Mouse (Mus musculus) right cerebral cortex, postnatal 14 days (tissue): ENCODE results near the gene Slc22a3.

Experiments used
- DNase-seq: peaks from one replicate; pipeline ENCODE4 v3.0.0; 2022

The Slc22a3 gene

GRCm38 (mm10) chr17:12396163-12396677, 111.3 kb downstream of the Slc22a3 start:
- DNase-seq = no peak

- no peak for DNase-seq
Observed at GRCm38 (mm10) chr17:12388239-12388638, 119.3 kb downstream of the Slc22a3 start.

- no peak for DNase-seq
Observed at GRCm38 (mm10) chr17:12387781-12388180, 119.7 kb downstream of the Slc22a3 start.

DNA sequence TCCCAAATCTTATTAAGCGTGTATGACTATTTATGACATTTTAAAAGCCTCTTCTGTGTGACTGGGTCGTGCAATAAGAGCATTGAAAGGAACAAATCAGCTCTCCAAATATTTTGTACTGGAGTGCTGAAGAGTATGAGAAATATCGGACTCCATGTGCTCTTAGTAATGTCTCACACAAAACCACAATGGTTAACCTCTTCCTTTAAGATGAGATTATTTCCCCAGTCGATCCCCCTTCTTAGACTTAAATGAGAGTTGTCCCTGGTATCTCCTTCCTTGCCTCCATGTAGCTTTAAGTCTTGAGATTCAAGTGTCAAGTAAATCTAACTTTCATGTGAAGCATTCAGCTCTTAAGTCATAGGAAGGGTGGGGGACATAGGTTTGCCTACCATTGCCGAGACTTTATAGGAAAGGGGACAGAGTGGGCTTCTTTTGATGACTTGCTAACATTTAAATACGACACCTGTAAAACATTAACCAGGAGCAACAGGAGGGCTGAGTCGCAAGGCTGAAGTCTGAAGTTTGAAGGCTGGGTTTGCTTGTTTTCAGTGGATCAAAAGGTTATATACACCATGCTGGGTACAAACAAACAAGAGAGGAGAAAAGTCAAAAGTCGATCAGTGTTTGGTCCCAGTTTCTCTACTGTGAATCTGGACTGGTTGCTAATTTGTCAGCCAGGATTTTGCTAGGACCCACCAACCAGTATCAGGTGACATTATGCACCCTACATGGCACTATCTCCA, 122.3 kb downstream of the Slc22a3 start:
- DNase-seq = no peak

GRCm38 (mm10) chr17:12382531-12382930, 125.0 kb downstream of the Slc22a3 start:
- no peak for DNase-seq

DNA sequence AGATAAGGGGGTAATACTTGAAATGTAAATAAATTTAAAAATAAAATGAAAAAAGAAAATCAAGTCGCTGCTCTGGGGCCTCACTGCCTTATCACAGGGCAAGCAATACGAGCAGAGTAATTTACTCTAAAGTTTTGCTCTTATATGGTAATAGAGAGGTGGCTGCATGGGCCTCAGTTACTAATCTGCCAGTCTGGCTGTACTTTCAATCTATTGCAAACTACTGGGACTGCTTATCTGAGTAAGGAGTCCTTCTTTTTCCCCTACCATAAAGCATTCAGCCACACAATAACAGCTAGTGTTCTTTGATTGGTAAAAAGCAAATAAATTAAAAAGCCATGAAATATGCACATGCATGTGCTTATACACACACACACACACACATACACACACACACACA, 125.9 kb downstream of the Slc22a3 start:
- DNase-seq = no peak

GRCm38 (mm10) chr17:12380287-12380686, 127.2 kb downstream of the Slc22a3 start:
- no peak for DNase-seq

DNA sequence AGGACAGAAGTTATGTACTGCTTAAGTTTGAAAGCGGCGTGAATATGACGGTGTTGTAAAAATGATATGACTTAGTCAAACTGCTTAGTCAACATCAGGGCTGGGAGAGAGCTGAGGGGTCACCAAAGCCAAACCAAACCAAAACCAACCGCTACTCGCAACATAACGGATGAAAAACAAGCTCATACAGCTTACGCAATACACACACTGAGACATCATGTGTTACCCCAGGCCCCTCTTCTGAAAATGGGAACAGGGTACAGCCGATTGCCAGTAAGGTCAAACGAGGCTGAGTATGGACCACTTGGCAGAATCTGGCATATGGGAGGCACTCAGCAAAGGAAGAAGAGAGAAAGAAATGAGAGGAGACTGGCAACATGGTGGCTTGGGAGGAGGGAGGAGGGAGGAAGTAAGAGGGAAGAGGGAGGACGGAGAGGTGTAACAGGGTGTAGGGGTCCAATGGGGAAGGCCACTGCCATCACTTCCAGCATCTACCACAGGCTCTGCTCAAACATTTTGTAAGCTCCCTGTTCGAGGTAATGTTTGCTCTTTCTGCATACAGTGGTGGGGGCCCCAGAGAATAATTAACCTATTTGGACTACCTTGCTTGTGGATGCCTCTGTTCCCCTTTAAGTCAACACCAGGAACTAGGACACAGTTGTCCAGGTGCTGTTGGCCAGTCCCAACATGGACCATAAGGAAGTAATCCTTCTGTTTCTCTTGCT, 129.4 kb downstream of the Slc22a3 start, which contains the start of gene Plg:
TSS of gene Plg (plus strand) at position 628 of the 725 bp plus-strand sequence.
- DNase-seq = no peak

DNA sequence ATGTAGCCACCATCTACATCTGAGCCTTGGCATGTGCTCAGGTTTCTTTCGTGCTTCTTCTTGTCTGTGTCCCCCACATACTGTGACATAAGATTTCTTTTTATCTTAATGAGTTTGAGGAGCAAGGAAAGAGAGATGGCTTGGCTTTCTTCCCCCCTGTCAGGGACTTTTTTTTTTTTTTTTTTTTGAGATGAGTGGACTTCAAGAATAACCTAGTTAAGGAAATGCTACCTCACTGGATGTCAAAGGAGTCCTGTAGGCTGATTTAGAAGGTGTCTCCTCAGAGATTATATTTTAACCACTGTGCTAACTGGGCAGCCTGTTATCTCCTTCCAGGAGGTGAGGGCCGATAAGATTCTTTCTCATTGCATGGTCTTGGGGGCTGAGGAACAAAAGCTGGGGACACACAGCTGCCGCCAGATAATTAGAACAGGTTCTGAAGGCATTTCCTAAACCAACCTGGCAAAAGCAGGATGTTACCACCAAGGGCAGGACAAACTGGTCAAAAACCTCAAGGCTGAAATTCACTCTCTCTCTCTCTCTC, 133.8 kb downstream of the Slc22a3 start:
- no peak for DNase-seq

DNA sequence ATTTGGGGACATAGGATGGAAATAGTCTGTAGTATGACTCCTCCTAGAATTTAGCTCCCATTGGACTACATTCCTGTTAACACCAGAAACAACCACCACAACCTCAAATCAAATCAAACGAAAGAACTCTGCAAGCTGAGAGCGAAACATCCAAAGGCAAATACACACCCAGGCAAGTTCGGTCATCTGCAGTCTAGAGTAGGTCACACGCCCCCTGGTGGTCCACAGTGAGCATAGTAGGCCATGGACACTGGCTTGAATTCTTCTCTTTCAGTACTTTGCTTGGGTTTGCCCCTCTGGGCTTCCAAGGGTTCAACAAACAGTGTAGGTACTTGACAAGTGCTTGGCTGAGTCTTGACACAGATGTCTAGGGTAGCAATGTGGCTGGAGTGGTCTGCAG, 135.5 kb downstream of the Slc22a3 start:
- peak; percentile 75 for DNase-seq

DNA sequence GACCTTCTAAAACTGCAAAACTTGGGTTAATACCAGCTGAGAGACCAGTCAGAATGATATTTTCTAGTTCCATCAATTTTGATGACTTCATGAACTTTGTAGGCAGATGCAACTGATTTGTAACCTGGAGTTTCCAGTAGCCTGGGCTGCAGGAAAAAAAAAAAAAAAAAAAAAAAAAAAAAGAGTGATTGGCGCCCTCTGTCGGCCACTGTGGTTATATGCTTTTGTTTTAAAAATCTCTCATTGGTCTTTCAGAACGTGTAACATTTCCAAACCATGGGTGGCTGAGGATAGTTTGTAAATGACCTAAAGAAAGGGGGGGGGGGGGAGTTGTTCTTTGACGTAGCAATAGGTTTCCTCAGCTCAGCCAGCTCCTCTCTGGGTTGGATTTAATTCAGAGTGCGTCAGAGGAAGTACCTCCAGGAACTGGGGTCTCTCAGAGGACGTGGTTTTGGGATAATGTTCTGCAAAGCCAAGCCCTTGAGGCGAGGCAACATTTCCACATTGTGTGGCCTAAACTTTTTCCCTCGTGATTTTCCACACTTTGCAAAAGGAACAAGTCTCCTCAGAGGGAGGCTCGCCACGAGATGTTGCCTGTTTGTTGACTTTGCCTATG, 136.1 kb downstream of the Slc22a3 start:
- DNase-seq = peak; percentile 15

DNA sequence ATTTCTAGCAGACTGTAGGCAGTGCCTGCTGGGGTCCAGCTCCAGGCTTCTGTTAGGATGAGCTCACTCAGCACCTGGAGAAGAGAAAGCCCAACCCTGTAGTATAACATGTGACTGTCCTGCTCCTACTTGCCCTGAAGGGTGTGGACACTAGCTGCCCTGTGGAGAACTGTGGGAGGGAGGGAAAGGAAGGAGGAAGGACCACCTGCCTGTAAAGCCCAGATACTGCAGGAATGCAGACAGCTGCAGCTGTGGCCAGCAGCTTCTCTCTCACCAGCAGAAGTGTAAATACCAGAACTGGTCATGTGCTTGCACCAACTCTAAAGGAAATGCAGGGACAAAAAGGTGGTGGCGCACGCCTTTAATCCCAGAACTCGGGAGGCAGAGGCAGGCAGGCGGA, 137.2 kb downstream of the Slc22a3 start:
- DNase-seq = no peak

GRCm38 (mm10) chr17:12369393-12369792, 138.1 kb downstream of the Slc22a3 start:
- no peak for DNase-seq
